In genomic region chr6:56796668-56797141, GRCm38 (mm10) we compare ENCODE assay signal across 8 mouse cellular contexts. TPM values are rescaled to one million over a fixed set of nuclear protein-coding genes. Genes with fewer than 3 reads are reported as not detected.
DNase-seq lines count a peak whose midpoint lies in the region; ATAC-seq and TF ChIP-seq lines count a peak whose summit lies in the region.

No protein-coding gene starts in this region.

- H3K36me3 ChIP-seq in hindbrain, embryonic 12.5 days = no peaks in the 10 kb centered on the region
- no peaks in the 10 kb centered on the region for H3K36me3 ChIP-seq in limb, embryonic 14.5 days (ENCODE audit: control insufficient read depth, insufficient read depth, low read length)
- H3K36me3 ChIP-seq in midbrain, embryonic 13.5 days = no peaks in the 10 kb centered on the region
- no peaks in the 10 kb centered on the region for H3K36me3 ChIP-seq in stomach, embryonic 14.5 days (ENCODE audit: control insufficient read depth, insufficient read depth, low read length)

- H3K4me2 ChIP-seq in hindbrain, embryonic 12.5 days (replicated peaks) = peak overlapping the region; percentile 79
- peak overlapping the region; percentile 71 for H3K4me2 ChIP-seq in limb, embryonic 14.5 days (replicated peaks; ENCODE audit: low read depth, low read length, severe bottlenecking)
- H3K4me2 ChIP-seq in midbrain, embryonic 13.5 days (replicated peaks) = peak overlapping the region; percentile 75
- H3K4me2 ChIP-seq in stomach, embryonic 14.5 days (replicated peaks; ENCODE audit: low read depth, low read length) = peak overlapping the region; percentile 83

- DNase-seq in layer of hippocampus, adult 2 months (ENCODE audit: low spot score in 2 of 2) = peak in 1 of 2 experiments; percentile 27
- DNase-seq in layer of hippocampus, adult 11-12 months (ENCODE audit: low spot score) = no peak
- DNase-seq in adrenal gland, postnatal 14 days = peak; percentile 66
- DNase-seq in fibroblast of lung, adult 2 months (ENCODE audit: low read depth) = peak; percentile 23
- peak; percentile 29 for DNase-seq in limb, embryonic 14.5 days (ENCODE audit: low spot score)

- WGBS in hindbrain, embryonic 12.5 days = under 1% methylated on average over 16 of the region's 16 CpGs
- WGBS in limb, embryonic 14.5 days = under 1% methylated on average over 16 of the region's 16 CpGs
- WGBS in midbrain, embryonic 13.5 days = under 1% methylated on average over 16 of the region's 16 CpGs
- WGBS in stomach, embryonic 14.5 days = under 1% methylated on average over 16 of the region's 16 CpGs

- peak overlapping the region; percentile 90 for H3K4me3 ChIP-seq in layer of hippocampus, adult 2 months
- peak overlapping the region; percentile 87 for H3K4me3 ChIP-seq in hindbrain, embryonic 12.5 days
- peak overlapping the region; percentile 83 for H3K4me3 ChIP-seq in limb, embryonic 14.5 days (replicated peaks; ENCODE audit: low read length)
- peak overlapping the region; percentile 83 for H3K4me3 ChIP-seq in midbrain, embryonic 13.5 days (replicated peaks)
- H3K4me3 ChIP-seq in stomach, embryonic 14.5 days (ENCODE audit: low read depth, low read length) = peak overlapping the region; percentile 81

- H3K9ac ChIP-seq in hindbrain, embryonic 12.5 days = peak overlapping the region; percentile 95
- peak overlapping the region; percentile 98 for H3K9ac ChIP-seq in limb, embryonic 14.5 days (ENCODE audit: low read depth, low read length, severe bottlenecking)
- peak overlapping the region; percentile 94 for H3K9ac ChIP-seq in midbrain, embryonic 13.5 days (replicated peaks)
- H3K9ac ChIP-seq in stomach, embryonic 14.5 days (replicated peaks; ENCODE audit: low read depth, low read length) = peak overlapping the region; percentile 90

- peak; percentile 28 for ATAC-seq in hindbrain, embryonic 12.5 days (ENCODE audit: low FRiP score)
- no peak for ATAC-seq in limb, embryonic 14.5 days (ENCODE audit: low FRiP score, low read depth)
- ATAC-seq in midbrain, embryonic 13.5 days = peak; percentile 37
- ATAC-seq in stomach, embryonic 14.5 days (ENCODE audit: insufficient number of reproducible peaks, insufficient read depth, low FRiP score, low read depth) = 0 out of 2 replicates have a peak, but pooled peaks have one; percentile 8

- H3K4me1 ChIP-seq in hindbrain, embryonic 12.5 days = peaks cover 18% of the 10 kb centered on the region
- H3K4me1 ChIP-seq in limb, embryonic 14.5 days (ENCODE audit: control insufficient read depth, insufficient read depth, low read length) = peaks cover 16% of the 10 kb centered on the region
- H3K4me1 ChIP-seq in midbrain, embryonic 13.5 days (replicated peaks) = peaks cover 35% of the 10 kb centered on the region
- H3K4me1 ChIP-seq in stomach, embryonic 14.5 days (ENCODE audit: control insufficient read depth, insufficient read depth, low read length) = peaks cover 5% of the 10 kb centered on the region; the same call in 1 of the 2 replicates

- H3K9me3 ChIP-seq in hindbrain, embryonic 12.5 days (replicated peaks) = no peaks in the 10 kb centered on the region
- no peaks in the 10 kb centered on the region for H3K9me3 ChIP-seq in limb, embryonic 14.5 days (ENCODE audit: control insufficient read depth, low read length)
- no peaks in the 10 kb centered on the region for H3K9me3 ChIP-seq in midbrain, embryonic 13.5 days
- no peaks in the 10 kb centered on the region for H3K9me3 ChIP-seq in stomach, embryonic 14.5 days (ENCODE audit: control insufficient read depth, low read depth, low read length)

- no peaks in the 10 kb centered on the region for H3K27me3 ChIP-seq in hindbrain, embryonic 12.5 days
- no peaks in the 10 kb centered on the region for H3K27me3 ChIP-seq in limb, embryonic 14.5 days (ENCODE audit: control insufficient read depth, insufficient read depth, low read length)
- no peaks in the 10 kb centered on the region for H3K27me3 ChIP-seq in midbrain, embryonic 13.5 days
- H3K27me3 ChIP-seq in stomach, embryonic 14.5 days (ENCODE audit: control insufficient read depth, insufficient read depth, low read length) = no peaks in the 10 kb centered on the region

- TF ChIP-seq POLR2A in limb, embryonic 14.5 days (IDR thresholded peaks at IDR 0.05; ENCODE audit: borderline replicate concordance, extremely low read depth, insufficient read depth, insufficient read length) = no peak

- H3K27ac ChIP-seq in layer of hippocampus, adult 2 months = peak overlapping the region; percentile 99
- H3K27ac ChIP-seq in hindbrain, embryonic 12.5 days = peak overlapping the region; percentile 100
- peak overlapping the region; percentile 100 for H3K27ac ChIP-seq in limb, embryonic 14.5 days (replicated peaks; ENCODE audit: low read depth, low read length)
- peak overlapping the region; percentile 99 for H3K27ac ChIP-seq in midbrain, embryonic 13.5 days
- peak overlapping the region; percentile 99 for H3K27ac ChIP-seq in stomach, embryonic 14.5 days (ENCODE audit: low read length)

- TF ChIP-seq CTCF in layer of hippocampus, adult 2 months (conservative IDR thresholded peaks at IDR 0.05) = no peak

RNA-seq across cellular contexts. Expression of gene Kbtbd2, which starts 0.9 kb away (rescaled TPM):
- 10 to 100 TPM; 50.7 to 51.4 TPM for total RNA-seq in layer of hippocampus, adult 2 months (2021)
- total RNA-seq in adrenal gland, postnatal 14 days (2021) = 36.7 and 37.6 TPM in 2 replicates
- 38.6 and 43.2 TPM in 2 replicates for polyA plus RNA-seq in hindbrain, embryonic 12.5 days (2016; fragmentation: Nextera tagmentation; extraction: Ambion mirVana)
- 25.1 and 27.0 TPM in 2 replicates for polyA plus RNA-seq in limb, embryonic 14.5 days (2012; rRNA removed)
- polyA plus RNA-seq in limb, embryonic 14.5 days (2014; fragmentation: Nextera tagmentation; extraction: Ambion mirVana) = 17.6 and 18.6 TPM in 2 replicates
- polyA plus RNA-seq in midbrain, embryonic 13.5 days (2015; fragmentation: Nextera tagmentation; extraction: Ambion mirVana) = 33.7 and 37.0 TPM in 2 replicates
- 31.7 and 34.4 TPM in 2 replicates for polyA plus RNA-seq in stomach, embryonic 14.5 days (2014; fragmentation: Nextera tagmentation; extraction: Ambion mirVana)

RNA-seq across cellular contexts. Expression of gene Fkbp9, which starts 35.2 kb away (rescaled TPM):
- total RNA-seq in layer of hippocampus, adult 2 months (2021) = 10 to 100 TPM; 27.0 to 28.9 TPM
- 72.1 and 73.3 TPM in 2 replicates for total RNA-seq in adrenal gland, postnatal 14 days (2021)
- 92.2 and 98.5 TPM in 2 replicates for polyA plus RNA-seq in hindbrain, embryonic 12.5 days (2016; fragmentation: Nextera tagmentation; extraction: Ambion mirVana)
- polyA plus RNA-seq in limb, embryonic 14.5 days (2012; rRNA removed) = 232 and 239 TPM in 2 replicates
- polyA plus RNA-seq in limb, embryonic 14.5 days (2014; fragmentation: Nextera tagmentation; extraction: Ambion mirVana) = 205 and 219 TPM in 2 replicates
- polyA plus RNA-seq in midbrain, embryonic 13.5 days (2015; fragmentation: Nextera tagmentation; extraction: Ambion mirVana) = 23.3 and 29.2 TPM in 2 replicates
- 149 and 163 TPM in 2 replicates for polyA plus RNA-seq in stomach, embryonic 14.5 days (2014; fragmentation: Nextera tagmentation; extraction: Ambion mirVana)
